ENCODE assay signal across 45 mouse cellular contexts in genomic region chr4:102969599-102969998, GRCm38 (mm10). TPM values are rescaled to one million over a fixed set of nuclear protein-coding genes. Genes with fewer than 3 reads are reported as not detected.
"Had no signal": no experiment of that assay in that cellular context is flagged by ENCODE, and none has a peak within 500 bp of the region (broad histone marks: within the 10 kb centered on the region; RNA-seq: fewer than 3 reads in every experiment).

No protein-coding gene starts in this region.

- H3K9me3 ChIP-seq: heart, embryonic 10.5 days; heart, embryonic 12.5 days; heart, embryonic 13.5 days; heart, embryonic 15.5 days; hindbrain, embryonic 10.5 days; hindbrain, embryonic 12.5 days; hindbrain, embryonic 13.5 days; hindbrain, embryonic 15.5 days; intestine, embryonic 15.5 days; kidney, embryonic 15.5 days had no signal

- H3K27me3 ChIP-seq: heart, embryonic 15.5 days; hindbrain, embryonic 12.5 days; hindbrain, embryonic 13.5 days; hindbrain, embryonic 15.5 days; intestine, embryonic 15.5 days; kidney, embryonic 15.5 days had no signal

- ATAC-seq: hindbrain, embryonic 16.5 days; hindbrain, postnatal 0 days; inflammation-experienced regulatory T-cells, adult 6 months; intestine, embryonic 15.5 days; intestine, embryonic 16.5 days; intestine, postnatal 0 days had no signal

- H3K4me3 ChIP-seq: heart, embryonic 10.5 days; heart, embryonic 12.5 days; heart, embryonic 13.5 days; heart, embryonic 15.5 days; hindbrain, embryonic 10.5 days; hindbrain, embryonic 12.5 days; hindbrain, embryonic 13.5 days; hindbrain, embryonic 15.5 days; intestine, embryonic 15.5 days; kidney, embryonic 15.5 days; layer of hippocampus, adult 2 months had no signal

- H3K27ac ChIP-seq: heart, embryonic 10.5 days; heart, embryonic 13.5 days; heart, embryonic 15.5 days; hindbrain, embryonic 10.5 days; hindbrain, embryonic 12.5 days; hindbrain, embryonic 13.5 days; hindbrain, embryonic 14.5 days; hindbrain, embryonic 15.5 days; hindbrain, postnatal 0 days; intestine, embryonic 15.5 days; kidney, embryonic 15.5 days; kidney, postnatal 0 days; layer of hippocampus, adult 2 months had no signal

- H3K4me2 ChIP-seq: heart, embryonic 11.5 days; heart, embryonic 12.5 days; heart, embryonic 13.5 days; heart, embryonic 15.5 days; hindbrain, embryonic 12.5 days; hindbrain, embryonic 13.5 days; hindbrain, embryonic 14.5 days; hindbrain, embryonic 15.5 days; intestine, embryonic 15.5 days; kidney, embryonic 15.5 days had no signal

- H3K9ac ChIP-seq: heart, embryonic 12.5 days; heart, embryonic 13.5 days; heart, embryonic 15.5 days; hindbrain, embryonic 12.5 days; hindbrain, embryonic 13.5 days; hindbrain, embryonic 14.5 days; hindbrain, embryonic 15.5 days; intestine, embryonic 15.5 days; kidney, embryonic 15.5 days had no signal

- H3K4me1 ChIP-seq: heart, embryonic 10.5 days; heart, embryonic 12.5 days; heart, embryonic 13.5 days; heart, embryonic 15.5 days; hindbrain, embryonic 10.5 days; hindbrain, embryonic 12.5 days; hindbrain, embryonic 13.5 days; hindbrain, embryonic 15.5 days; intestine, embryonic 15.5 days had no signal

- H3K36me3 ChIP-seq: heart, embryonic 10.5 days; heart, embryonic 12.5 days; heart, embryonic 13.5 days; heart, embryonic 15.5 days; hindbrain, embryonic 10.5 days; intestine, embryonic 15.5 days; kidney, embryonic 15.5 days had no signal

- DNase-seq: heart, postnatal 10 days; heart, postnatal 36 days; heart, postnatal 4 days; kidney, adult 11 months; kidney, adult 18-20 months; kidney, adult 2 months; kidney, adult 8-10 months; kidney, adult 9 months; kidney, postnatal 10 days; kidney, postnatal 14 days; kidney, postnatal 25 days; kidney, postnatal 36 days; kidney, postnatal 4 days; layer of hippocampus, adult 9-11 months; layer of hippocampus, postnatal 36 days had no signal

RNA-seq across cellular contexts. Expression of gene Tctex1d1, which starts 8.8 kb away (rescaled TPM):
- total RNA-seq: heart, adult 8-10 months; heart, postnatal 25 days; heart, postnatal 36 days; heart, postnatal 4 days; hematopoietic stem cell, adult 5-6 weeks had no signal
- polyA plus RNA-seq: heart, embryonic 11.5 days; heart, embryonic 12.5 days; heart, embryonic 14.5 days; heart, embryonic 15.5 days; heart, postnatal 0 days; kidney, adult 2 months; large intestine, adult 2 months had no signal

RNA-seq across cellular contexts. Expression of gene Insl5, which starts 57.0 kb away (rescaled TPM):
- total RNA-seq: heart, adult 8-10 months; heart, postnatal 10 days; heart, postnatal 25 days; heart, postnatal 36 days; heart, postnatal 4 days; hematopoietic stem cell, adult 5-6 weeks; hindbrain, postnatal 0 days; layer of hippocampus, postnatal 10 days; layer of hippocampus, postnatal 14 days had no signal
- polyA plus RNA-seq: heart, embryonic 10.5 days; heart, embryonic 12.5 days; heart, embryonic 14.5 days; heart, embryonic 15.5 days; heart, postnatal 0 days; hindbrain, embryonic 10.5 days; hindbrain, embryonic 13.5 days; hindbrain, postnatal 0 days; inflammation-experienced regulatory T-cells, adult 6 months; intestine, embryonic 14.5 days; kidney, embryonic 14.5 days; kidney, embryonic 16.5 days; kidney, postnatal 0 days had no signal
